Mouse (Mus musculus) adrenal gland, adult 18-20 months (tissue): ENCODE results near the gene Gm20662. TPM values are rescaled to one million over a fixed set of nuclear protein-coding genes. Genes with fewer than 3 reads are reported as not detected.

Experiments used
- DNase-seq, 2 experiments: peaks; one replicate each; pipeline ENCODE4 v3.0.0; 2021 to 2022; ENCODE audit warnings: low spot score in 2 of 2
- total RNA-seq, 2 experiments: library from RNA; stranded (reverse); gene quantifications; 1 replicate in 1 of 2; 2 replicates in 1 of 2; pipeline ENCODE4 v1.2.3; 2021

The Gm20662 gene
- total RNA-seq, 2 experiments from 2014 or later, result 2.4 TPM; not detected in 1

GRCm38 (mm10) chr9:108051931-108052220, 55.7 kb downstream of the Gm20662 start:
- no peak for DNase-seq

DNA sequence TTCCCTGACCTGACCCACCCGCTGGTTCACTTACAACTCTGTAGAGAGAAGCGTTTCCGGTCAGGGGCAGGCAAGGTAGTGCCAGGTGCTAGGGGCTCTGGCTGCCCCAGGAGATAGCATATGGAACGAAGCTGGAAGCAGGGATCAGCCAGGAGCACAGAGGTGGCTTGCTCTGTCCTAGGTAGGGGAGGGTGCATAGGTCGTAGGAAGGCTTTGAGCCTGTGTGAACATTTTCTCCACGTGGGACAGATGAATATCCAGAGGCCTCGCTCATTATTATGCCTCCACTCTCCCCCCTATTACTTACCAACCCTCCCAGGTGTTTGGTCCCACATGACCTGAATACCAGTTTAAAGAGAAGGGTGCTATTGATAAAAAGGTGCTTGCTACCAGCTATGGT, 56.3 kb downstream of the Gm20662 start:
- DNase-seq, result no peak

DNA sequence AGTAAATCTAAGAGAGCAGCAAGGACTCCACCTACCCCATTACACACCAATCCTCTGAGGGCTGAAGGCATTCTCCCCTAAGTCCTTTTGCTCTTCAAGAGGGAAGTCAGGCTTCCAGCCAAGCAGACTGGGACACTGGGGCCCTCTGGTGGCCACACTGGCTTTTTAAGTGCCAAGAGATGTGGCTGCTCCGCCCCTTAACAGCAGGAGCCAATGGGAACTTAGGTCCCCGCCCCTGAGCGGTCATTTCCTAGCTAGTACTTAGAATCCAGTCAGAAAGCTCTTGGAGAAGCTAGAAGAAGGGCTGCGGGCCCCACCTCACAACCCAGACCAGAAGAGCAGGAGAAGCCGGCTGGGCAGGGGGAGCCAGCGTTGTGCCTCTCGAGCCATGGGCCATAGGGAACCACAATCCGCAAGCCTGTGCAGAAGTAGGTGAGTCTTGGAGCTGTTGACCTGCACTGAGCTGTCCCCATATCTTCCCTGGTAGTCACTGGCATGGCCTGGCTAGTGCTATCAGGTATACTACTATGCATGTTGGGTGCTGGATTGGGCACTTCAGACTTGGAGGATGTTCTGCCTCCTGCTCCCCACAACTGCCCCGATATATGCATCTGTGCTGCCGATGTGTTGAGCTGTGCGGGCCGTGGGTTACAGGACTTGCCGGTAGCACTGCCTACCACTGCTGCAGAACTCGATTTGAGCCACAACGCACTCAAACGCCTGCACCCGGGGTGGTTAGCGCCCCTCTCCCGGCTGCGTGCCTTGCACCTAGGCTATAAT, 56.9 kb downstream of the Gm20662 start, which contains the start of gene Amigo3:
Amigo3 (plus strand) TSS at position 275 of the 780 bp plus-strand sequence.
- peak; percentile 92 to 96 for DNase-seq

DNA sequence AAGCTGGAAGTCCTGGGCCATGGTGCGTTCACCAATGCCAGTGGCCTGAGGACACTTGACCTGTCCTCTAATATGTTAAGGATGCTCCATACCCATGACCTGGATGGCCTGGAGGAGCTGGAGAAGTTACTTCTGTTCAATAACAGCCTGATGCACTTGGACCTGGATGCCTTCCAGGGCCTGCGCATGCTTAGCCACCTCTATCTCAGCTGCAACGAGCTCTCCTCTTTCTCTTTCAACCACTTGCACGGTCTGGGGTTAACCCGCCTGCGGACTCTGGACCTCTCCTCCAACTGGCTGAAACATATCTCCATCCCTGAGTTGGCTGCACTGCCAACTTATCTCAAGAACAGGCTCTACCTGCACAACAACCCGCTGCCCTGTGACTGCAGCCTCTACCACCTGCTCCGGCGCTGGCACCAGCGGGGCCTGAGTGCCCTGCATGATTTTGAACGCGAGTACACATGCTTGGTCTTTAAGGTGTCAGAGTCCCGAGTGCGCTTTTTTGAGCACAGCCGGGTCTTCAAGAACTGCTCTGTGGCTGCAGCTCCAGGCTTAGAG, 57.6 kb downstream of the Gm20662 start:
- DNase-seq, result peak in 1 of 2 experiments; percentile 21

- peak in 1 of 2 experiments; percentile 17 for DNase-seq
Measured at GRCm38 (mm10) chr9:108054331-108055040, 58.3 kb downstream of the Gm20662 start.

DNA sequence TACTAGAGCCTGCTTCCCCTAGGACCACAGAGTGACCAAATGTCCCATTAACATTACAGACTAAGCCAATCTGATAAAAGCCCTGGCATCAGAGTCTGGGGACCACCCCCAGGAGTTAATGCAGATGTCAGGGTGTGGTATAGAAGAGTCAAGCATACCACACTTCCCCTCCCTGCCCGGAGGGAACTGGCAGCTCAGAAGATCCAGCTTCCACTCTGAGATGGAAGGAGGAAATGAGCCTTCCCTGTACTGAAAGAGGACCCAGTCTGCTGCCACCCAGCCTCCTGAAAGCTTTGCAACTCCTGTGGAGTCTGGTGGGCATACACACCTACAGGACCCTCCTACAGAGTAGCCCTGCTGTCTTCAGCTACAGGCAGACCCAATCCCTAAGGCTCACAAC, 58.9 kb downstream of the Gm20662 start:
- DNase-seq, result no peak

GRCm38 (mm10) chr9:108055661-108056237, 59.6 kb downstream of the Gm20662 start:
- DNase-seq, result no peak

DNA sequence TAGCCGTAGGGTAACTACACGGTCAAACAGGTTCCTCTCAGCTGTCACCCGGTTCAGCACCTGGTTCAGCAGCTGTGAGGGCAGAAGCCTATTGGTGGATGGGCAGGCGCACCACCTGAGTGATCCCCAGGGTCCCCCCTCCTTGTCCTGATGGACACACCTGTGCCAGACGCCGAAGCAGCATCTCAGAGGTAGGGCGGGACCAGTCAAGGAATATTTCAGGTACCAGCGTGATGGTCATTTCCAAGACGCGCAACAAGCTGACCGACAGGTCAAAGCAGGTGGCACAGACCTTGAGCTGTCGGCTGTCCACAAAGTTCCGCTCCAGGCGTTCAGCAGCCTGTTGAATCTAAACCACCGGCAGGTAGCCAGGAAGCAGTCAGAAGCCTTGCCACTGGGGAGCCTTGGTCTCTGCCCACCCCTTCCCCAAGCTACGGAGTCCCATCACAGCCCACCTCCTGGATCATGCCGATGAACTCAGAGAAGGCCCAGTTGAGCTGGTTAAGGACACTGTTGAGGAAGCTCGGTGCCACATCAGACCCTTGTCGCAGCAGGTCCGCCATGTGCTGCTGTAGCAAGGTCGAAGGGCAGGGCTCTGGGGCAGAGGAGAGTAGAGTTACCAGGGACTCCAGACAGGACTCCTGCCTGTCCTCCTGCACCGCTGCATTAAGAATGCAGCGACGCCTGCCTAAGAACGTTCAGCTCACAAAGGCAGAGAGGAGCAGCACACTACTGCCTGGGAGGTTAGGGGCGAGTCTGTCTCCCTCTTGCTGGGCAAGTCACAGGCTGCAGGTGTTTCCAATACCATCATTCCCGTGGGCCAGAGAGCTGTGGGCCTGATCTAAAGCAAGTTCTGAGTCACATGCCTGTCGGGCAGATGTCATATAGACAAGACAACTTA, 60.5 kb downstream of the Gm20662 start:
- DNase-seq, result no peak

DNA sequence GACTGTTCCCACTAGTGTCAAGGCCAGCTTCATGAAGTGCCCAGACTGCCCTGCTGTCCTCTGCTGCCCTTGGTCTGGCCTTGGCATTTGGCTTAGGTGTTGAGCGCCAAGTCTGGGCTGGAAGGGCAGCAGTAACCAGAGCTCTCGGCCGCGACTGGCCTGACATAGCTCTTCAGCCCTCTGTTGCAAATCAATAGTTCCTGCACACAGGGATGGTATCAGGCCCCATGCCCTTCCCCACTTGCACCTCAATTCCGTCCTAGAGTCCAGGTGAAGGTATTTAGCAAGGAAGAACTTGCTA, 61.1 kb downstream of the Gm20662 start:
- peak; percentile 51 to 55 for DNase-seq

DNA sequence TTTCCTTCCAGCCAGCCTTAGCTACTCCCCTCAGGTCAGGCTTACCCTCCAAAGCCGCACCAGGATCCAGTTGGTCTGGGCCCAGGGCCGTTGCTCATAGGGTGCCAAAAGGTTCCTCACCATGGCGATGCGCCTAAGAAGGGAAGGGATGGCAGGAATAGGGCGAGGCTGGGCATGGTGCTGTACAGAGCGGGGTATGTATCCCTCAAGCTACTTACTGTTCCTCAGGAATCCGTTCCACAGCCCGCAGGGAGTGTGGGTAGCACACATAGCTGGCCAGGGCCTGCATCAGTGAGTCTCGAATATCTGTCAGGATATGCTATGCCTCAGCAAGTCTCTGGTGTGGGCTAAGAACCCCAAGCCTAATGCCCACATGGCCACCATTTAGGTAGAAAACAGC, 62.1 kb downstream of the Gm20662 start:
- no peak for DNase-seq

- DNase-seq, result no peak
Measured at GRCm38 (mm10) chr9:108062142-108062541, 66.0 kb downstream of the Gm20662 start.

- no peak for DNase-seq
Measured at GRCm38 (mm10) chr9:108063361-108063760, 67.2 kb downstream of the Gm20662 start.

DNA sequence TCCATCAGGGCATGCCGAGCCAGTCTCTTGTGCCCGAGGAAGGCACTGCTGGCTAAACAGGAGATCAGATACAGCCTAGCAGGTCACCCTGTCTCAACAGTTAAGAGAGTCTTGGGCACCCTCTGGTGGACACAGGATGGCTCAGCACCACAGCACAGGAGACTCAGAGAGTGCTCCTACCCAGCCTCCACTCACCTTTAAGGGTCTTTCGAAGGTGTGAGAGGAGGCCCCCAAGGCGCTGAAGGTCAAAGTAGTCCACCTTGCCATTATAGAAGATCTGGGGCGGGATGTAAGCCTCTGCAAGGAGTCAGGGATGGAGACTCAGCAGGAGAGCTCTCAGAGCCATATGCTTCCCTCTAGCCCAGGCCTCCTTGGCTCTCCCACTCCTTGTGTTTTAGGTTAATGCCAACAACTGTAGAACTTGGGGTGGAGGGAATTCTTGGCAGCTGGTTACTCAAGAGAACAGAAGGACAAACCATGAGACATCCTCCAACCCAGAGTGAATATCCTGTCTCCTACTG, 69.4 kb downstream of the Gm20662 start:
- DNase-seq, result peak; percentile 57 to 58

- DNase-seq, result no peak
Measured at GRCm38 (mm10) chr9:108067199-108067598, 71.0 kb downstream of the Gm20662 start.

DNA sequence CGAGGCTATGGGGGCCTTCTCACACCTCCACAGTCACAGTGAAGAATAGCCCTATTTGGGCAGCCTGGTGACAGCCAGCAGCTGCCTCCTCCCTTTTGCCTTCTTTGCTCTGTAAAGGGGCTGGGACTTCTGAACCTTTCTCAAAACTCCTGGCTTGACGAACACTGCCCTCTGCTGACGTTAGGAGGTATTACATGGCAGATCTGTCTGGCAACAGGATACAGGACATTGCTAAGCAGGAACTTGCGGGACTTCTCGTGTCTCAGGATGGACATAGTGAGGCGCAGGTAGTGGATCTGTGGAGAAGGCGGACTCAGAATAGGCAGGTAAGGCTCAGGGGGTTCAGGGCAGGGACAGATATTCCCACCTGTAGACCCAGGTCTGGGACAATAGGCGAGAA, 71.8 kb downstream of the Gm20662 start:
- DNase-seq, result peak; percentile 82 to 84

DNA sequence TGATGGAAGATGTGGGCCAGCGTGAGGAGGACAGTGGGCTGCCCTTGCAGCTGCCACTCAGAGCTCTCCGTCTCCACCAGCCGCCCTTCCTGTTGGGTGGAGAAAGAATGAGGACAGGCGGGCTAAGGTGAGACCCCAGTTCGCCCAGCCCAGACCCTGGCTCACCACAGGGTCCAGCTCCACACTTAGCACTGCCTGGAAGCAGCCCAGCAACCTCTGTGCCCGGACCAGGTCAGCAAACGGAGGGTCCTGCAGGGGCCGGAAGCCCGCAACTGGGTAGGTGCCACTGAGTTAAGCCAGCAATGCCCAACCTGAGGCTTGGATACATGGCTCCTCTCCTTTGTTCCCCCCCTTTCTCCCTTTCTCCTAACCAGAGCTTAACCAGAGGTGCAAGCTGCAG, 72.9 kb downstream of the Gm20662 start:
- DNase-seq, result no peak

- no peak for DNase-seq
Measured at GRCm38 (mm10) chr9:108069529-108069928, 73.4 kb downstream of the Gm20662 start.

- no peak for DNase-seq
Measured at GRCm38 (mm10) chr9:108071801-108072200, 75.7 kb downstream of the Gm20662 start.

DNA sequence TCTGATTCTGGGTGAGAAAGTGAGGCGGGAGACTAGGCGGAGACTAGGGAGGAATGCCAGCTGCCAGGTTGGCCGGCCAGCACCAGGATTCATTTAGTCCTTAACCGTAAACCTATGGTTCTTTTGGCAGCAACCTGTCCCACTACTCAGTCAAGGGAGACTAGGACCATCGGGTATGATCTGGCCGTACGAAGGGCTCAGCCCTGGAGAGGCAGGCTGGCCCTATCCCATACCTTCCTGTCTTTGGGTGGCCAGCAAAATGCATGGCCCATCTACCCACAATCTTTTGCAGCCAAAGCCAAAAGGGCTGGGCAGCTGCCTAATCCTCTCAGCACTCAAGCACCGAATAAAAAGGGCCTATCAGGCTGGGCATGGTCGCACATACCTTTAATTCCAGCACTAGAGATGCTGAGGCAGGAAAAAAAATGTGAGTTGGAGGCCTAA, 76.4 kb downstream of the Gm20662 start:
- DNase-seq, result no peak

DNA sequence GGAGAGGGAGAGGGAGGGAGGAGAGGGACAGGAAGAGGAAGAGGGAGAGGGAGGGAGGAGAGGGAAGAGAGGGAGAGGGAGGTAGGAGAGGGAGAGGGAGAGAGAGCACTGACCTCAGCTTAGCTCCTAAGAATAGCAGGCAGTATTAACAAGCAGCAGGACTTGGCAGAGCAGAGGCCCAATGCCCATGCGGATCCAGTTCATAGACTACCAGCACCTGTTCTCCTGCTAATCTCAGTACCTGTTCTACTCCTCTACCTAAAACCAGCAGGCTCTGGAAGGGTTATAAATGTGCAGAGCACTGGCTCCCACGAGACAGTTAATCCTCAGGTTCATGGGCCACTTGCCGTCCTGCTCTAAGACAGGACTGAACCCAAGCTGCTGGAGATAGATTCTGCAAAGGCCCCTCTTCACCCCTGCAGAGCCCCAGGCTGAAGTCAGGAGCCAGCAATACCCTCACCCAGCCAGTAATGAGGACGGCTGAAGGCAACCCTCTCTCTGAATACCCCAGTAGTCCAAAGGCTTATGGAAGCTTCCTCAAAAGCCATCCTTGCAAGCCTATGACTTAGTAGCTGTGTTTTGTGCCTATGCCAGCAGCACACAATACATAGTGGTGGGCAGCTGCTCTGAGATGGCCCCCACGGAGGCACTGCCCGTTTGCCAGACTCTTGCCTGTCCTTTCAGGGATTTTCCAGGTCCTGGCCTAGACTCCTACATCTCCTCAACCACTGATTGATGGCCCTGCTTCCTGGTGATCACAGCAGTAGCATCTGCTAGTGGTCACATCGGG, 77.2 kb downstream of the Gm20662 start:
- no peak for DNase-seq
